Mouse (Mus musculus) erythroblast, embryonic 14.5 days (primary cell): ENCODE measurements around the gene Abca1.

ENCODE experiments used
- GATA1 ChIP-seq: IDR thresholded peaks from 2 replicates; pipeline ENCODE4 v1.6.1; 2012; ENCODE audit warnings: low read length, inconsistent platforms, mixed read lengths
- TAL1 ChIP-seq: IDR thresholded peaks from 3 replicates; pipeline ENCODE4 v1.6.1; 2012; ENCODE audit warnings: low read length, inconsistent platforms, mixed read lengths

DNA sequence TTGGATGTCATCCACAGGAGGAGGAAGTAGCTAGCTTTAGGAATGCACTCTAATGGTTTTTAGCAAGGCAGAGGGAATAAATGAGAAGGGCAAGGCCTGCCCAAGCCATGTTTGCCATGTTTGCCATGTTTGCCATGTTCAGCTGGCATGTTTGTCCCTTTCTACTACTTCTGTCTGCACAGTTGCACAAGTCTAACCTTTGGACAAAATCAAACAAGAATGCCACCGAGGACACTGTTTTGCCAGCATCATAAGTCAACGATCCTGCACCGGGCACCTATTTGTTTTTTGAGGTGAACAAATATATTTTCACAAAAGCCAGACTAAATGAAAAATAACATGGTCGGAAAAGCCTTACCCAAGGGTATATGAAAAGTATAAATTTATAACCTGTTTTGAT, 149.8 kb downstream of the Abca1 start:
- TF ChIP-seq GATA1 = no peak
- TF ChIP-seq TAL1 = no peak
